Mouse (Mus musculus) heart, adult 2 months (tissue): ENCODE measurements around the gene Sept9. TPM values are rescaled to one million over a fixed set of nuclear protein-coding genes. Genes with fewer than 3 reads are reported as not detected.

Experiments
- DNase-seq, 2 experiments: peaks; one replicate each; pipeline ENCODE4 v3.0.0; 2021
- H3K27ac ChIP-seq: fragments of 200-600 bp; 2 replicates; pipeline ENCODE4 v1.8.1; 2022
- H3K27me3 ChIP-seq: fragments of 200-500 bp; 2 replicates; pipeline ENCODE4 v1.6.1; 2012; ENCODE audit warnings: mild to moderate bottlenecking, low read length, inconsistent platforms, mixed read lengths; ENCODE audit not compliant: control insufficient read depth, insufficient read depth
- H3K36me3 ChIP-seq: fragments of 200-500 bp; 2 replicates; pipeline ENCODE4 v1.6.1; 2012; ENCODE audit warnings: low read length, inconsistent platforms; ENCODE audit not compliant: control insufficient read depth, insufficient read depth
- H3K4me1 ChIP-seq: fragments of 200-500 bp; 2 replicates; pipeline ENCODE4 v1.6.1; 2011; ENCODE audit warnings: low read length; ENCODE audit not compliant: control insufficient read depth, insufficient read depth
- H3K4me3 ChIP-seq: fragments of 200-600 bp; 2 replicates; pipeline ENCODE4 v1.8.1; 2022
- H3K79me2 ChIP-seq: fragments of 200-500 bp; replicated peaks from 2 replicates; pipeline ENCODE4 v1.6.1; 2012; ENCODE audit warnings: mild to moderate bottlenecking, inconsistent platforms, low read length, moderate library complexity, mixed read lengths; ENCODE audit not compliant: control insufficient read depth, insufficient read depth
- H3K9ac ChIP-seq: fragments of 200-500 bp; 2 replicates; pipeline ENCODE4 v1.6.1; 2012; ENCODE audit warnings: low read depth, mild to moderate bottlenecking, control low read depth, inconsistent platforms, low read length, mixed read lengths
- CTCF ChIP-seq: fragments of 200-600 bp; IDR thresholded peaks from 2 replicates; pipeline ENCODE4 v1.8.1; 2022; ENCODE audit warnings: antibody characterized with exemption, mild to moderate bottlenecking, moderate library complexity
- EP300 ChIP-seq: fragments of 200-500 bp; IDR thresholded peaks from 2 replicates; pipeline ENCODE4 v1.6.1; 2011; ENCODE audit warnings: low read depth, low read length, control low read depth; ENCODE audit not compliant: insufficient read depth
- POLR2A ChIP-seq: fragments of 200-500 bp; IDR thresholded peaks from 2 replicates; pipeline ENCODE4 v1.6.1; 2011; ENCODE audit warnings: mild to moderate bottlenecking, low read depth, low read length, control low read depth; ENCODE audit not compliant: insufficient read depth
- WGBS: fragments of 180-500 bp; shearing (Covaris S2); methylation state at CpG from one replicate; pipeline ENCODE4 v1.1.7; 2018; 5-methylcytosine and 5-hydroxymethylcytosine counted together
- intact Hi-C: fragments of 180-260 bp; cut with DNase I; formaldehyde crosslinking; loops from one replicate; pipeline ENCODE4 v1.15.1; 2025
- polyA plus RNA-seq: library from polyadenylated mRNA; depleted of rRNA; stranded (reverse); fragments of >200 nt; gene quantifications from 2 replicates; pipeline ENCODE4 v1.2.3, GENCODE M21; 2012
- total RNA-seq, 2 experiments: library from RNA; stranded (reverse); gene quantifications; 2 replicates each; pipeline ENCODE4 v1.2.3; 2021

Gene Sept9
- total and polyA plus RNA-seq, 3 experiments: 15.9 to 31.9 (median 28.2) TPM

GRCm38 (mm10) chr11:117362307-117362706, 162.8 kb downstream of the Sept9 start:
- Histone ChIP-seq H3K27me3 (no peaks in the 10 kb centered on the region), H3K79me2 (no peaks in the 10 kb centered on the region), H3K27ac (no peak overlapping the region), H3K36me3 (no peaks in the 10 kb centered on the region), H3K4me1 (no peaks in the 10 kb centered on the region; the same call in 1 of the 2 replicates), H3K9ac (no peak overlapping the region), H3K4me3 (no peak overlapping the region)
- DNase-seq: no peak
- intact Hi-C loops: no loop called here
- WGBS: 91% methylated on average over 2 of the region's 2 CpGs
- TF ChIP-seq EP300 (no peak), CTCF (peak; percentile 30; the same call in 1 of the 2 replicates), POLR2A (no peak)

DNA sequence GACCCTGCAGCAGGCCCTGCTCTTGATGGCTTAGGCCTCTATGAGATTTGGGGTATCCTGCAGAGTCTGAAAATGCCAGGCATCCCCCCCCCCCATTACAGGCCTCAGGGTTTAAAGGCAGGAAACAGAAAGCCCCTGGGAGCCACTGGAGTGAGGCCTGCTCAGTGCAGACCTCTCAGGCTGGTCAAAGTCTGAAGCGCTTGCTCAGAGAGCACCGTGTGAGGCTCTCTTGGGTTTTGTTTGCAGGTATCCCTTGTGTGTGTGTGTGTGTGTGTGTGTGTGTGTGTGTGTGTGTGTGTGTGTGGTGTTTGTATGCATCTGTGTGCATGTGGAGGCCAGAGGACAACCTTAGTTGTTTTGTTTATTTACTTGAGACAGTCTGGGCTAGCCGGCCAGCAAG, 164.5 kb downstream of the Sept9 start:
- Histone ChIP-seq H3K9ac (no peak overlapping the region), H3K36me3 (no peaks in the 10 kb centered on the region), H3K4me1 (no peaks in the 10 kb centered on the region), H3K79me2 (no peaks in the 10 kb centered on the region), H3K4me3 (no peak overlapping the region), H3K27me3 (no peaks in the 10 kb centered on the region), H3K27ac (no peak overlapping the region)
- intact Hi-C loops: no loop called here
- TF ChIP-seq CTCF (no peak), EP300 (no peak), POLR2A (no peak)
- 73% methylated on average over 3 of the region's 3 CpGs for WGBS
- no peak for DNase-seq

DNA sequence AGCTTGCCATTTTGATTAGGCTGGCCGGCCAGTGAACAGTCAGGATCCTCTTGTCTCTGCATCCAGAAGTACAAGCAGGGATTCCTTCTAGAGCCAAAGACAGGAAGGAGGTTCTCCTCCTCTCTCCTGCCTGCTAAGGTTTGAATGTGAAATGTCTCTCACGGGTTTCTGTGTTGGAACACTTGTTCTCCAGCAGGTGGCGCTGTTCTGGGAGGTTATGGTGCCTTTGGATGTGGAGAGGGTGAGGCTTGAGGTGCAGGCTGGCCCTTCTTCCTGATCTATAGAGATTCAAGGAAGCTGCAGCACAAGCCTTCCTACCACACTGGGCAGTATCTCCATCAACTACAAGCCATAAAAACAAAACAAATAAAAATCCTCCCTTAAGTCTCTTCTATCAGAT, 167.0 kb downstream of the Sept9 start:
- no peak for DNase-seq
- intact Hi-C loops: no loop called here

DNA sequence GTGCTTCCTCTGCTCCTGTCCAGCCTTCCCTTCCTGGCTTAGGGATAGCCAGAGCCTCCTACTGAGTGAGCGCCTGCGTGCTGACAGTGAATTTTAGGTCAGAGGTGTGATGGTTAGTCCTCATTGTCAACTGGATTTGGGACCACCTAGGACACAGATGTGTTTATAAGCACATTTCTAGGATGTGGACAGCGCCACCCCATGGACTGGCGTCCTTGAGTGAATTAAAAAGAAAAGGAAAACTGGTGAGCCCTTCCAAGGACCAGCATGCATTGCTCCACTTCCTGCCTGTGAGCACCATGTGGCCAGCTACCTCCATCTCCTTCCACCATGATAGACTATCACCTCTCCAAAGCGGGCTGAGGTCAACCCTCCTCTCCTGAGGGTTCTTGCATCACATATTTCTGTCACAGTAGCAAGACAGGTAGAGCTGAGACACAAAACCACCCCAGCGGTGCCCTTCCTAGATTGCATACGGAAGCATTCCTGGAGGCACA, 167.4 kb downstream of the Sept9 start:
- no peak overlapping the region for H3K27ac ChIP-seq
- no peak overlapping the region for H3K4me3 ChIP-seq
- intact Hi-C loops: no loop called here
- no peaks in the 10 kb centered on the region for H3K79me2 ChIP-seq
- H3K27me3 ChIP-seq: no peaks in the 10 kb centered on the region
- 79% methylated on average over 7 of the region's 7 CpGs for WGBS
- no peaks in the 10 kb centered on the region for H3K4me1 ChIP-seq
- TF ChIP-seq CTCF: no peak
- TF ChIP-seq POLR2A: no peak
- no peak for TF ChIP-seq EP300
- H3K36me3 ChIP-seq: no peaks in the 10 kb centered on the region
- no peak for DNase-seq
- H3K9ac ChIP-seq: no peak overlapping the region

More for the DNA sequence above, 167.0 kb downstream of the Sept9 start:
- Histone ChIP-seq H3K27me3 (no peaks in the 10 kb centered on the region), H3K4me3 (no peak overlapping the region), H3K4me1 (no peaks in the 10 kb centered on the region), H3K36me3 (no peaks in the 10 kb centered on the region), H3K27ac (no peak overlapping the region), H3K9ac (no peak overlapping the region), H3K79me2 (no peaks in the 10 kb centered on the region)
- peak; percentile 77 for TF ChIP-seq CTCF
- TF ChIP-seq POLR2A: no peak
- WGBS: 20% methylated on average over 3 of the region's 3 CpGs

GRCm38 (mm10) chr11:117367937-117368336, 168.5 kb downstream of the Sept9 start:
- Histone ChIP-seq H3K4me3 (no peak overlapping the region), H3K9ac (no peak overlapping the region), H3K27ac (no peak overlapping the region), H3K36me3 (no peaks in the 10 kb centered on the region), H3K79me2 (no peaks in the 10 kb centered on the region), H3K4me1 (no peaks in the 10 kb centered on the region), H3K27me3 (no peaks in the 10 kb centered on the region)
- DNase-seq: no peak
- TF ChIP-seq EP300 (no peak), POLR2A (no peak), CTCF (no peak)
- 91% methylated on average over 6 of the region's 6 CpGs for WGBS
- intact Hi-C loops: no loop called here

DNA sequence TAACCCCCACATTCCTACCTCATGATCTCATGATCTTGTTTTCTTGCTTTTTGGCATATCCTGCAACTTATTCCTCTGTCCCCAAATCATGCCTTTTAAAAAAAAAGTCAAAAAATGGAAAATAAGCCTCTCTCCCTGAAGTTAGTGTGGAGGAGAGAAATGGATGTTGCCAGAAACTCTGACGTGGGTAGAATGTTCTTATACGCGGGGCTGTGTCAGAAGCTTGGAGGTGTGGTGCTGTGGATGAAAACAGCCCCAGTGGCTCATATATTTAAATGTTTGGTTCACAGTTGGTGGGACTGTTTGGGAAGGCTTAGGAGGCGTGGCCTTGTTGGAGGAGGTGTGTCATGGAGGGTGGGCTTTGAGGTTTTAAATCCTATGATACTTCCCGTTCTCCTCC, 169.9 kb downstream of the Sept9 start:
- Histone ChIP-seq H3K4me3 (no peak overlapping the region), H3K79me2 (no peaks in the 10 kb centered on the region), H3K27ac (no peak overlapping the region), H3K27me3 (no peaks in the 10 kb centered on the region), H3K36me3 (no peaks in the 10 kb centered on the region), H3K4me1 (no peaks in the 10 kb centered on the region), H3K9ac (no peak overlapping the region)
- WGBS: 81% methylated on average over 5 of the region's 5 CpGs
- no peak for DNase-seq
- intact Hi-C loops: no loop called here
- TF ChIP-seq POLR2A: no peak
- TF ChIP-seq CTCF: no peak
- no peak for TF ChIP-seq EP300
